Mouse (Mus musculus) neutrophil, adult 59 days (primary cell): ENCODE measurements around the gene E2f2. TPM values are rescaled to one million over a fixed set of nuclear protein-coding genes. Genes with fewer than 3 reads are reported as not detected.

Experiments
- total RNA-seq, 2 experiments: library from RNA; stranded (reverse); gene quantifications; 1 replicate in 1 of 2; 2 replicates in 1 of 2; pipeline ENCODE4 v1.2.4; 2023

The E2f2 gene
- total RNA-seq, result 10 to 100 TPM; 90.1 to 92.7 TPM

GRCm38 (mm10) chr4:136172011-136172541 is at the start of gene E2f2:
E2f2 (plus strand) TSS chr4:136172394.

GRCm38 (mm10) chr4:136143193-136143976 is 28.8 kb upstream of the E2f2 start, which contains the start of gene Id3:
Id3 (plus strand) TSS chr4:136143497.

DNA sequence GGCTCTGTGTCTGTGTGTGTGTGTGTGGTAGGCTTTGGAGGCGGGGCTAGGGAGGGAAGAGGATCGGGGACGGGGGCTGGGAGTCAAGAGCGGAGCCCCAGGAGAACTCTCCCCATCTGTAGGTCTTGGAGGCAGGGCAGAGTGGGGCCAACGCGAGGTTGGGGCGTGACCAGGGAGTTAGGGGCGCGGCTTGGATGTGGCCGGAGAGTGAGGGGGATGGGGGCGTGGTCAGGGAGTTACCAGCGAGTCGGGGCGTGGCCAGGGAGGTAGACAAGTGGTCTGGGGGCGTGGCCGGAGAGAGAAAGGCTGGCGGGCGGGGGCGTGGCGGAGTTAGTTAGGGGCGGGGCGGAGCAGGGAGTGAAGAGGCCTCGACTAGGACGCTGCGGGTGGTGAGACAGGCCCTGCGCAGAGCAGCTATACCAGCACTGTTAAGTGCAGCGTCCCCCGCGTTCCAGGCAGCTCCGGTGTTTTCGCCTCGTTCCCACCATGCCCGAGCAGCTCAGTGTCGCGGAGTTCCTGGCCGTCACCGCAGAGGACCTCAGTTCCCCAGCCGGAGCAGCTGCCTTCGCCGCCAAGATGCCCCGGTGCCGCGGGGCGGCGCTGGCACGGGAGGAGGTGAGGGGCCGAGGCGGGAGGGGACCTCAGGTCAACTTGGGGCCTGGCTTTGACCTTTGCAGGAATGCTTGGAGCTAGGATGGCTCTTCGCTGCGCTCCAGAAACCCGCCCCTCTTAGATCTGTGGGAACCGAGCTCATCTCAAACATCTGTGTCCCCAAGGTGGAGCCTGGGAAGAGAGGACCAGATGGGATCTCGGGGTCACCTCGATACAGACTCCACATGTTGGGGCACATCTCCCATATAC is 34.1 kb downstream of the E2f2 start, which contains the start of gene Asap3:
Asap3 (plus strand) TSS at position 333 of the 861 bp plus-strand sequence.

Other genes starting within 250 kb of the E2f2 start
- gene Hmgcl, start 225.9 kb upstream of the E2f2 start, total RNA-seq, result 10 to 100 TPM; 52.8 to 65.4 TPM
- gene Gale, start 208.7 kb upstream of the E2f2 start, total RNA-seq, result 10 to 100 TPM; 15.4 to 16.8 TPM
- gene Lypla2, start 199.8 kb upstream of the E2f2 start, total RNA-seq, result 100 to 1,000 TPM; 101 to 106 TPM
- gene Pithd1, start 185.1 kb upstream of the E2f2 start, total RNA-seq, result 10 to 100 TPM; 23.1 to 23.6 TPM
- gene Eloa, start 150.6 kb upstream of the E2f2 start, total RNA-seq, result 10 to 100 TPM; 65.3 to 70.7 TPM
- 100 to 1,000 TPM; 351 to 354 TPM for gene Rpl11, start 119.0 kb upstream of the E2f2 start, total RNA-seq
- gene Id3, start 28.9 kb upstream of the E2f2 start, total RNA-seq, result 1 to 10 TPM; 3.5 to 7.7 TPM
- under 1 TPM; 0.09 to 0.22 TPM for gene Asap3, start 34.0 kb downstream of the E2f2 start, total RNA-seq
- 1 to 10 TPM; 2.9 to 3.9 TPM for gene Tcea3, start 75.3 kb downstream of the E2f2 start, total RNA-seq
- 1 to 10 TPM; 7.5 to 9.3 TPM for gene Zfp46, start 112.3 kb downstream of the E2f2 start, total RNA-seq
- gene Hnrnpr, start 138.5 kb downstream of the E2f2 start, total RNA-seq, result 10 to 100 TPM; 42.2 to 50.3 TPM